In genomic region chr8:12268306-12268829, GRCm38 (mm10) we compare ENCODE assay signal across 15 mouse cellular contexts. TPM values are rescaled to one million over a fixed set of nuclear protein-coding genes. Genes with fewer than 3 reads are reported as not detected.
DNase-seq lines count a peak whose midpoint lies in the region; ATAC-seq lines count a peak whose summit lies in the region.
"Had no signal": no experiment of that assay in that cellular context is flagged by ENCODE, and none has a peak within 500 bp of the region (broad histone marks: within the 10 kb centered on the region; RNA-seq: fewer than 3 reads in every experiment).

No protein-coding gene starts in this region.

- H3K4me1 ChIP-seq in kidney, embryonic 16.5 days (ENCODE audit: insufficient read depth, low read length): no peaks in the 10 kb centered on the region
- peaks cover 5% of the 10 kb centered on the region; the same call in 1 of the 2 replicates for H3K4me1 ChIP-seq in hindbrain, embryonic 12.5 days
- H3K4me1 ChIP-seq in midbrain, embryonic 15.5 days: peaks cover 4% of the 10 kb centered on the region; the same call in 1 of the 2 replicates
- no peaks in the 10 kb centered on the region for H3K4me1 ChIP-seq in heart, embryonic 10.5 days
- H3K4me1 ChIP-seq: heart, embryonic 13.5 days; liver, embryonic 12.5 days had no signal

- no peak overlapping the region for H3K4me2 ChIP-seq in kidney, embryonic 16.5 days (replicated peaks; ENCODE audit: low read depth, low read length)
- no peak overlapping the region for H3K4me2 ChIP-seq in hindbrain, embryonic 12.5 days (replicated peaks)
- H3K4me2 ChIP-seq in midbrain, embryonic 15.5 days: no peak overlapping the region
- H3K4me2 ChIP-seq: heart, embryonic 13.5 days; liver, embryonic 12.5 days had no signal

- ATAC-seq in kidney, embryonic 16.5 days (ENCODE audit: low FRiP score, low TSS enrichment): 0 out of 2 replicates have a peak, but pooled peaks have one; percentile 23
- ATAC-seq in hindbrain, embryonic 12.5 days (ENCODE audit: low FRiP score): peak; percentile 86
- peak; percentile 69 for ATAC-seq in midbrain, embryonic 15.5 days (replicated peaks)
- ATAC-seq: activated CD4-positive, CD25-positive, alpha-beta regulatory T cell, adult 4 months; inflammation-experienced regulatory T-cells, adult 6 months; liver, embryonic 12.5 days had no signal

- WGBS in kidney, embryonic 16.5 days: 28% methylated on average over 14 of the region's 14 CpGs
- 20% methylated on average over 14 of the region's 14 CpGs for WGBS in hindbrain, embryonic 12.5 days
- 22% methylated on average over 14 of the region's 14 CpGs for WGBS in midbrain, embryonic 15.5 days
- WGBS in heart, embryonic 10.5 days: 60% methylated on average over 14 of the region's 14 CpGs

- no peak overlapping the region for H3K27ac ChIP-seq in kidney, embryonic 16.5 days (ENCODE audit: low read length)
- H3K27ac ChIP-seq in hindbrain, embryonic 12.5 days: no peak overlapping the region
- H3K27ac ChIP-seq in midbrain, embryonic 15.5 days: no peak overlapping the region
- H3K27ac ChIP-seq in heart, embryonic 10.5 days: no peak overlapping the region
- H3K27ac ChIP-seq: heart, embryonic 13.5 days; liver, embryonic 12.5 days had no signal

- no peaks in the 10 kb centered on the region for H3K36me3 ChIP-seq in kidney, embryonic 16.5 days (ENCODE audit: insufficient read depth, low read length)
- H3K36me3 ChIP-seq in hindbrain, embryonic 12.5 days: no peaks in the 10 kb centered on the region
- no peaks in the 10 kb centered on the region for H3K36me3 ChIP-seq in midbrain, embryonic 15.5 days (replicated peaks)
- no peaks in the 10 kb centered on the region for H3K36me3 ChIP-seq in heart, embryonic 10.5 days
- H3K36me3 ChIP-seq: heart, embryonic 13.5 days; liver, embryonic 12.5 days had no signal

- H3K9me3 ChIP-seq in kidney, embryonic 16.5 days (ENCODE audit: low read length): no peaks in the 10 kb centered on the region
- H3K9me3 ChIP-seq in hindbrain, embryonic 12.5 days (replicated peaks): no peaks in the 10 kb centered on the region
- H3K9me3 ChIP-seq in midbrain, embryonic 15.5 days: no peaks in the 10 kb centered on the region
- H3K9me3 ChIP-seq in heart, embryonic 10.5 days: no peaks in the 10 kb centered on the region
- H3K9me3 ChIP-seq: heart, embryonic 13.5 days; liver, embryonic 12.5 days had no signal

- H3K4me3 ChIP-seq in kidney, embryonic 16.5 days (ENCODE audit: low read length): no peak overlapping the region
- no peak overlapping the region for H3K4me3 ChIP-seq in hindbrain, embryonic 12.5 days
- H3K4me3 ChIP-seq in midbrain, embryonic 15.5 days: no peak overlapping the region
- H3K4me3 ChIP-seq in heart, embryonic 10.5 days: no peak overlapping the region
- H3K4me3 ChIP-seq: heart, embryonic 13.5 days; liver, embryonic 12.5 days had no signal

- peaks cover 8% of the 10 kb centered on the region; the same call in 1 of the 2 replicates for H3K27me3 ChIP-seq in kidney, embryonic 16.5 days (ENCODE audit: insufficient read depth, low read length)
- peaks cover 58% of the 10 kb centered on the region for H3K27me3 ChIP-seq in hindbrain, embryonic 12.5 days
- peaks cover 3% of the 10 kb centered on the region; the same call in 1 of the 2 replicates for H3K27me3 ChIP-seq in midbrain, embryonic 15.5 days (replicated peaks)
- peaks cover 12% of the 10 kb centered on the region for H3K27me3 ChIP-seq in heart, embryonic 10.5 days (ENCODE audit: insufficient read depth, poor library complexity, severe bottlenecking)
- H3K27me3 ChIP-seq: liver, embryonic 12.5 days had no signal

- H3K9ac ChIP-seq in kidney, embryonic 16.5 days (replicated peaks; ENCODE audit: low read length): no peak overlapping the region
- H3K9ac ChIP-seq in hindbrain, embryonic 12.5 days: no peak overlapping the region
- H3K9ac ChIP-seq in midbrain, embryonic 15.5 days: no peak overlapping the region
- H3K9ac ChIP-seq: heart, embryonic 13.5 days; liver, embryonic 12.5 days had no signal

- DNase-seq in kidney, postnatal 25 days: no peak
- DNase-seq in lung, postnatal 4 days: no peak
- no peak for DNase-seq in urinary bladder, postnatal 25 days (ENCODE audit: low spot score)
- DNase-seq in heart, embryonic 10.5 days (ENCODE audit: low spot score): no peak
- DNase-seq: cerebellum, postnatal 36 days; gastrocnemius, postnatal 25 days; lung, postnatal 14 days had no signal

RNA-seq across cellular contexts. Expression of gene A230072I06Rik, which starts 10.3 kb away (rescaled TPM):
- polyA plus RNA-seq in kidney, embryonic 16.5 days (2015; fragmentation: Nextera tagmentation; extraction: Ambion mirVana): not detected in 2 replicates
- 0.12 TPM in 1 of 2 replicates, not detected in the other for polyA plus RNA-seq in hindbrain, embryonic 12.5 days (2016; fragmentation: Nextera tagmentation; extraction: Ambion mirVana)
- polyA plus RNA-seq in midbrain, embryonic 15.5 days (2015; fragmentation: Nextera tagmentation; extraction: Ambion mirVana): 0.09 and 0.15 TPM in 2 replicates
- polyA plus RNA-seq in heart, embryonic 10.5 days (2016; fragmentation: Nextera tagmentation; extraction: Ambion mirVana): not detected in 2 replicates
- polyA plus RNA-seq: activated CD4-positive, CD25-positive, alpha-beta regulatory T cell, adult 4 months; heart, embryonic 13.5 days; inflammation-experienced regulatory T-cells, adult 6 months; liver, embryonic 12.5 days; thymus, postnatal 0 days had no signal

Comparison
In these comparisons a context has a peak if more than half of its experiments do, and no peak if none do; other contexts are left out.
1. ATAC-seq: peak in every context shown above with its lines; median percentile 86 in hindbrain, embryonic 12.5 days; 69 in midbrain, embryonic 15.5 days; 23 in kidney, embryonic 16.5 days.